Mouse (Mus musculus): ENCODE results near the gene Dpp6. TPM values are rescaled to one million over a fixed set of nuclear protein-coding genes. Genes with fewer than 3 reads are reported as not detected.

Dpp6 gene
- polyA plus RNA-seq, 1 experiment from 2014 or later, result 7.1 TPM

DNA sequence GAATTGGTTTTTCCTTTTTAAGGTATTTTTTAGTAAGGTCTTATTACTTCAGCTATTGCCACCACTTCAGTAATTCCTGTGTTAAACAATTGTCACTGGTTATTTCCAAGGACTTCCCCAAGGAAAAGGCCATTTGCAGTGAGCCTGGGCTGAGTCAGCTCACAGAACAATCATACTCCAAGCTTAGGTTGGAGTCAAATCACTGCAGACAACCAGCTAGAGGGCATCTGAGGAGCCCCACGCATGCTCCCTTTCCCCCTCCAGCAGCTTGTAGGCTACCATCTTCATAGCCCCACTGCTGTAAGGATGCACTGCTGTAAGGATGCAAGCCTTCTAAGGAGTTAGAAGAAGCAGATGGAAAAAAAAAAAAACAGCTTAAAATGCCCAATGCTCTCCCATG lies 601.9 kb downstream of the Dpp6 start:
- no peaks in the 10 kb centered on the region for H3K27me3 ChIP-seq (ENCODE audit: control insufficient read depth, insufficient read depth, low read length)

GRCm38 (mm10) chr5:27421090-27421635 lies 604.2 kb downstream of the Dpp6 start:
- no peak for ATAC-seq (replicated peaks; ENCODE audit: low FRiP score)

More for the DNA sequence above, 601.9 kb downstream of the Dpp6 start:
- 92% methylated on average over 1 of the region's 1 CpGs for WGBS
- DNase-seq (ENCODE audit: low spot score), result no peak
- no peak overlapping the region for H3K4me2 ChIP-seq (ENCODE audit: low read depth, low read length, severe bottlenecking)
- no peak overlapping the region for H3K4me3 ChIP-seq (ENCODE audit: low read depth, low read length)
- H3K27ac ChIP-seq (ENCODE audit: low read depth, low read length), result no peak overlapping the region
- no peak for ATAC-seq (replicated peaks; ENCODE audit: low FRiP score)
- H3K9me3 ChIP-seq (ENCODE audit: control insufficient read depth, low read length), result no peaks in the 10 kb centered on the region
- no peak overlapping the region for H3K9ac ChIP-seq (ENCODE audit: low read length)
- H3K36me3 ChIP-seq (ENCODE audit: control insufficient read depth, insufficient read depth, low read length), result no peaks in the 10 kb centered on the region
- H3K4me1 ChIP-seq (replicated peaks; ENCODE audit: control insufficient read depth, insufficient read depth, low read length), result no peaks in the 10 kb centered on the region

GRCm38 (mm10) chr5:27423766-27424165 lies 606.8 kb downstream of the Dpp6 start:
- DNase-seq (ENCODE audit: low spot score), result no peak
- H3K9me3 ChIP-seq (ENCODE audit: control insufficient read depth, low read length), result no peaks in the 10 kb centered on the region
- ATAC-seq (replicated peaks; ENCODE audit: low FRiP score), result no peak
- H3K4me3 ChIP-seq (ENCODE audit: low read depth, low read length), result no peak overlapping the region
- H3K36me3 ChIP-seq (ENCODE audit: control insufficient read depth, insufficient read depth, low read length), result no peaks in the 10 kb centered on the region
- H3K4me1 ChIP-seq (replicated peaks; ENCODE audit: control insufficient read depth, insufficient read depth, low read length), result no peaks in the 10 kb centered on the region
- no peaks in the 10 kb centered on the region for H3K27me3 ChIP-seq (ENCODE audit: control insufficient read depth, insufficient read depth, low read length)
- H3K9ac ChIP-seq (ENCODE audit: low read length), result no peak overlapping the region
- WGBS, result 67% methylated on average over 3 of the region's 3 CpGs
- no peak overlapping the region for H3K4me2 ChIP-seq (ENCODE audit: low read depth, low read length, severe bottlenecking)
- no peak overlapping the region for H3K27ac ChIP-seq (ENCODE audit: low read depth, low read length)

More at GRCm38 (mm10) chr5:27421090-27421635, 604.2 kb downstream of the Dpp6 start:
- 72% methylated on average over 4 of the region's 4 CpGs for WGBS
- H3K4me2 ChIP-seq (ENCODE audit: low read depth, low read length, severe bottlenecking), result no peak overlapping the region
- no peak overlapping the region for H3K9ac ChIP-seq (ENCODE audit: low read length)
- no peak for DNase-seq (ENCODE audit: low spot score)
- H3K9me3 ChIP-seq (ENCODE audit: control insufficient read depth, low read length), result no peaks in the 10 kb centered on the region
- H3K27ac ChIP-seq (ENCODE audit: low read depth, low read length), result no peak overlapping the region
- no peaks in the 10 kb centered on the region for H3K4me1 ChIP-seq (replicated peaks; ENCODE audit: control insufficient read depth, insufficient read depth, low read length)
- H3K4me3 ChIP-seq (ENCODE audit: low read depth, low read length), result no peak overlapping the region
- H3K27me3 ChIP-seq (ENCODE audit: control insufficient read depth, insufficient read depth, low read length), result no peaks in the 10 kb centered on the region
- H3K36me3 ChIP-seq (ENCODE audit: control insufficient read depth, insufficient read depth, low read length), result no peaks in the 10 kb centered on the region

GRCm38 (mm10) chr5:27424484-27425080 lies 607.6 kb downstream of the Dpp6 start:
- DNase-seq (ENCODE audit: low spot score) (no peak), ATAC-seq (replicated peaks; ENCODE audit: low FRiP score) (no peak)
- 80% methylated on average over 3 of the region's 3 CpGs for WGBS
- Histone ChIP-seq H3K4me2 (ENCODE audit: low read depth, low read length, severe bottlenecking) (no peak overlapping the region), H3K9me3 (ENCODE audit: control insufficient read depth, low read length) (no peaks in the 10 kb centered on the region), H3K4me3 (ENCODE audit: low read depth, low read length) (no peak overlapping the region), H3K27me3 (ENCODE audit: control insufficient read depth, insufficient read depth, low read length) (no peaks in the 10 kb centered on the region), H3K27ac (ENCODE audit: low read depth, low read length) (no peak overlapping the region), H3K9ac (ENCODE audit: low read length) (no peak overlapping the region), H3K36me3 (ENCODE audit: control insufficient read depth, insufficient read depth, low read length) (no peaks in the 10 kb centered on the region), H3K4me1 (replicated peaks; ENCODE audit: control insufficient read depth, insufficient read depth, low read length) (no peaks in the 10 kb centered on the region)

GRCm38 (mm10) chr5:27426200-27426599 lies 609.2 kb downstream of the Dpp6 start:
- no peaks in the 10 kb centered on the region for H3K36me3 ChIP-seq (ENCODE audit: control insufficient read depth, insufficient read depth, low read length)
- H3K9me3 ChIP-seq (ENCODE audit: control insufficient read depth, low read length), result no peaks in the 10 kb centered on the region
- H3K4me1 ChIP-seq (replicated peaks; ENCODE audit: control insufficient read depth, insufficient read depth, low read length), result no peaks in the 10 kb centered on the region

DNA sequence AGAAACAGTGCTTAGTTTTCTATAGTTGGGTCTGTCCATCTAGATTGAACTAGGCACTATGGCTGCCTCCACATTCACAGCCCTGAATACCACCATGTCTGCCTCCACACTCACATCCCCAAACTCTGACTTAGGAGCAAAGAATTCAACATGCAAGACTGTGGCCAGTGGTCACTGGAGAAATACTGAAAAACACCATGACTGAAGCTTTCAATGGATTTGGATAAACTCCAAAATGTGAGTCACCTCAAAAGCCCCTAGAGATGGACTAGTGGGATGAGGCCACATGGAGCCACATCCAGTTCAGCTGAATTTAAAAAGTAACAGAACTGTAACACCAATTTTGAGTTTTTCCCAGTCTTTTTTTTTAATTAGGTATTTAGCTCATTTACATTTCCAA lies 616.6 kb downstream of the Dpp6 start:
- no peak overlapping the region for H3K4me2 ChIP-seq (ENCODE audit: low read depth, low read length, severe bottlenecking)
- no peaks in the 10 kb centered on the region for H3K9me3 ChIP-seq (ENCODE audit: control insufficient read depth, low read length)
- H3K27ac ChIP-seq (ENCODE audit: low read depth, low read length), result no peak overlapping the region
- H3K27me3 ChIP-seq (ENCODE audit: control insufficient read depth, insufficient read depth, low read length), result no peaks in the 10 kb centered on the region
- no peaks in the 10 kb centered on the region for H3K36me3 ChIP-seq (ENCODE audit: control insufficient read depth, insufficient read depth, low read length)
- no peak overlapping the region for H3K9ac ChIP-seq (ENCODE audit: low read length)
- H3K4me1 ChIP-seq (replicated peaks; ENCODE audit: control insufficient read depth, insufficient read depth, low read length), result no peaks in the 10 kb centered on the region
- no peak for DNase-seq (ENCODE audit: low spot score)
- no peak for ATAC-seq (replicated peaks; ENCODE audit: low FRiP score)
- H3K4me3 ChIP-seq (ENCODE audit: low read depth, low read length), result no peak overlapping the region

More at GRCm38 (mm10) chr5:27426200-27426599, 609.2 kb downstream of the Dpp6 start:
- ATAC-seq (replicated peaks; ENCODE audit: low FRiP score), result no peak
- no peak overlapping the region for H3K4me2 ChIP-seq (ENCODE audit: low read depth, low read length, severe bottlenecking)
- WGBS, result 84% methylated on average over 1 of the region's 1 CpGs
- no peak for DNase-seq (ENCODE audit: low spot score)
- no peak overlapping the region for H3K4me3 ChIP-seq (ENCODE audit: low read depth, low read length)
- H3K27me3 ChIP-seq (ENCODE audit: control insufficient read depth, insufficient read depth, low read length), result no peaks in the 10 kb centered on the region
- H3K9ac ChIP-seq (ENCODE audit: low read length), result no peak overlapping the region
- no peak overlapping the region for H3K27ac ChIP-seq (ENCODE audit: low read depth, low read length)

DNA sequence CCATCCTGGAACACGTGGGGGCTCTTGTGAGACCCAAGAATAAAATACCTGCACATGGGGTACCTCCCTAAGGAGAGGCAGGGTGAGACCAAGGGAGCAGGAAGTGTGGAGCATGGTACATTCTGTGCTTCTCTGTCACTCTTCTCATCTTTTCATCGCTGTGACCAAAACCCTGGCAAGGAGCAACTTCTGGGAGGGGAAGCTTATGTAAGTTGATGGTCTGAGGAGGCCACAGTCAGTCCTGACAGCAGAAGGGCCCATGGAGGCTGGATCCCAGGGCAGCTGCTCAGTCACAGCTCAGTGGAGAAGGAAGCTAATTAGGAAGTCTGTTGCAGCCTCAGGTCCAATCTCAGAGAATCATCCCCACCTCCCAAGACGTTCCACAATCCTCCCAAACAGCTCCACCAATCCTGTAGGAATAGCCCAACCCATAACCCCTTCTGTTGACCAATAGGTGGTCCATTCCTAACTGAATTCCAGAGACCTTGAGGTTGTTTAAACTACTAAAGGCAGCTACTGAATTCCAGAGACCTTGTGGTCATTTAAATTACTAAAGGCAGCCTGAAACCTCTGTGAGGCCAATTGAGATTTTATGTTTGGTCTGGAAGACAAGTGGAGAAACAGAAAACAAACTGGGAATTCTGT lies 636.3 kb downstream of the Dpp6 start:
- H3K27me3 ChIP-seq (ENCODE audit: control insufficient read depth, insufficient read depth, low read length), result no peaks in the 10 kb centered on the region
- H3K4me2 ChIP-seq (ENCODE audit: low read depth, low read length, severe bottlenecking), result no peak overlapping the region
- DNase-seq (ENCODE audit: low spot score), result no peak
- no peak for ATAC-seq (replicated peaks; ENCODE audit: low FRiP score)
- no peaks in the 10 kb centered on the region for H3K9me3 ChIP-seq (ENCODE audit: control insufficient read depth, low read length)
- 40% methylated on average over 3 of the region's 3 CpGs for WGBS
- H3K9ac ChIP-seq (ENCODE audit: low read length), result no peak overlapping the region
- H3K4me1 ChIP-seq (replicated peaks; ENCODE audit: control insufficient read depth, insufficient read depth, low read length), result no peaks in the 10 kb centered on the region
- no peak overlapping the region for H3K27ac ChIP-seq (ENCODE audit: low read depth, low read length)
- H3K36me3 ChIP-seq (ENCODE audit: control insufficient read depth, insufficient read depth, low read length), result no peaks in the 10 kb centered on the region
- no peak overlapping the region for H3K4me3 ChIP-seq (ENCODE audit: low read depth, low read length)

- 92% methylated on average over 3 of the region's 3 CpGs for WGBS
- no peak for ATAC-seq (replicated peaks; ENCODE audit: low FRiP score)
Measured at GRCm38 (mm10) chr5:27454386-27454785, 637.4 kb downstream of the Dpp6 start.

GRCm38 (mm10) chr5:27456981-27457380 lies 640.0 kb downstream of the Dpp6 start:
- no peak for DNase-seq (ENCODE audit: low spot score)
- H3K27me3 ChIP-seq (ENCODE audit: control insufficient read depth, insufficient read depth, low read length), result no peaks in the 10 kb centered on the region
- no peak overlapping the region for H3K9ac ChIP-seq (ENCODE audit: low read length)
- H3K4me1 ChIP-seq (replicated peaks; ENCODE audit: control insufficient read depth, insufficient read depth, low read length), result no peaks in the 10 kb centered on the region
- H3K36me3 ChIP-seq (ENCODE audit: control insufficient read depth, insufficient read depth, low read length), result no peaks in the 10 kb centered on the region
- H3K4me2 ChIP-seq (ENCODE audit: low read depth, low read length, severe bottlenecking), result no peak overlapping the region
- no peaks in the 10 kb centered on the region for H3K9me3 ChIP-seq (ENCODE audit: control insufficient read depth, low read length)
- H3K27ac ChIP-seq (ENCODE audit: low read depth, low read length), result no peak overlapping the region
- 93% methylated on average over 1 of the region's 1 CpGs for WGBS
- no peak overlapping the region for H3K4me3 ChIP-seq (ENCODE audit: low read depth, low read length)
- no peak for ATAC-seq (replicated peaks; ENCODE audit: low FRiP score)

More at GRCm38 (mm10) chr5:27454386-27454785, 637.4 kb downstream of the Dpp6 start:
- no peaks in the 10 kb centered on the region for H3K36me3 ChIP-seq (ENCODE audit: control insufficient read depth, insufficient read depth, low read length)
- no peaks in the 10 kb centered on the region for H3K9me3 ChIP-seq (ENCODE audit: control insufficient read depth, low read length)
- H3K9ac ChIP-seq (ENCODE audit: low read length), result no peak overlapping the region
- H3K4me3 ChIP-seq (ENCODE audit: low read depth, low read length), result no peak overlapping the region
- no peak overlapping the region for H3K27ac ChIP-seq (ENCODE audit: low read depth, low read length)
- DNase-seq (ENCODE audit: low spot score), result no peak
- H3K4me2 ChIP-seq (ENCODE audit: low read depth, low read length, severe bottlenecking), result no peak overlapping the region
- no peaks in the 10 kb centered on the region for H3K4me1 ChIP-seq (replicated peaks; ENCODE audit: control insufficient read depth, insufficient read depth, low read length)
- H3K27me3 ChIP-seq (ENCODE audit: control insufficient read depth, insufficient read depth, low read length), result no peaks in the 10 kb centered on the region

Measured in forebrain, embryonic 11.5 days (tissue).